23 mouse cellular contexts compared by ENCODE assay signal in genomic region chr14:15634581-15634980, GRCm38 (mm10).
DNase-seq lines count a peak whose midpoint lies in the region; ATAC-seq lines count a peak whose summit lies in the region.
"Had no signal": no experiment of that assay in that cellular context is flagged by ENCODE, and none has a peak within 500 bp of the region (broad histone marks: within the 10 kb centered on the region; RNA-seq: fewer than 3 reads in every experiment).

No protein-coding gene starts in this region.

- peak; percentile 52; the same call in 1 of the 2 replicates for ATAC-seq in midbrain, embryonic 11.5 days (ENCODE audit: low FRiP score)
- ATAC-seq: forebrain, embryonic 14.5 days had no signal

- no peak overlapping the region for H3K4me2 ChIP-seq in midbrain, embryonic 11.5 days
- H3K4me2 ChIP-seq: heart, embryonic 12.5 days; limb, embryonic 15.5 days; lung, embryonic 14.5 days; neural tube, embryonic 13.5 days had no signal

- DNase-seq in midbrain, embryonic 11.5 days (ENCODE audit: low spot score, missing footprints), result no peak
- DNase-seq in midbrain, embryonic 10.5 days (ENCODE audit: low spot score), result no peak
- peak; percentile 50 for DNase-seq in cerebellum, adult 11 months
- peak; percentile 51 for DNase-seq in cerebellum, adult 8-10 months
- peak; percentile 45 to 60 for DNase-seq in cerebellum, postnatal 36 days
- DNase-seq in ovary, postnatal 36 days (ENCODE audit: low spot score), result no peak
- DNase-seq in urinary bladder, postnatal 14 days (ENCODE audit: low spot score), result no peak
- no peak for DNase-seq in right cerebral cortex, postnatal 4 days
- DNase-seq: gastrocnemius, postnatal 10 days; heart, adult 11 months; heart, postnatal 10 days; kidney, adult 11 months; layer of hippocampus, adult 9-11 months; lung, embryonic 14.5 days; midbrain, embryonic 14.5 days; right cerebral cortex, postnatal 14 days; spleen, adult 18-20 months had no signal

- H3K27me3 ChIP-seq in midbrain, embryonic 11.5 days (ENCODE audit: control insufficient read depth, insufficient read depth, low read length), result no peaks in the 10 kb centered on the region
- H3K27me3 ChIP-seq in midbrain, embryonic 10.5 days (ENCODE audit: low read depth, poor library complexity, severe bottlenecking), result no peaks in the 10 kb centered on the region
- H3K27me3 ChIP-seq: heart, embryonic 12.5 days; limb, embryonic 15.5 days; neural tube, embryonic 13.5 days had no signal

- no peaks in the 10 kb centered on the region for H3K4me1 ChIP-seq in midbrain, embryonic 11.5 days (ENCODE audit: control insufficient read depth, insufficient read depth, low read length)
- H3K4me1 ChIP-seq in midbrain, embryonic 10.5 days, result no peaks in the 10 kb centered on the region
- H3K4me1 ChIP-seq: limb, embryonic 15.5 days; neural tube, embryonic 13.5 days had no signal

- 35% methylated on average over 2 of the region's 2 CpGs for WGBS in midbrain, embryonic 11.5 days
- 43% methylated on average over 2 of the region's 2 CpGs for WGBS in midbrain, embryonic 10.5 days

- H3K9ac ChIP-seq in midbrain, embryonic 11.5 days (ENCODE audit: low read length), result no peak overlapping the region
- H3K9ac ChIP-seq: heart, embryonic 12.5 days; limb, embryonic 15.5 days; liver, embryonic 14.5 days; lung, embryonic 14.5 days; neural tube, embryonic 13.5 days had no signal

- no peak overlapping the region for H3K4me3 ChIP-seq in midbrain, embryonic 11.5 days (ENCODE audit: low read depth, low read length)
- no peak overlapping the region for H3K4me3 ChIP-seq in midbrain, embryonic 10.5 days
- H3K4me3 ChIP-seq: heart, embryonic 12.5 days; limb, embryonic 15.5 days; myocyte; neural tube, embryonic 13.5 days had no signal

- no peak overlapping the region for H3K27ac ChIP-seq in midbrain, embryonic 11.5 days (ENCODE audit: low read depth, low read length)
- H3K27ac ChIP-seq in midbrain, embryonic 10.5 days (replicated peaks), result no peak overlapping the region
- H3K27ac ChIP-seq: limb, embryonic 15.5 days; liver, embryonic 14.5 days; neural tube, embryonic 13.5 days had no signal

- no peaks in the 10 kb centered on the region for H3K9me3 ChIP-seq in midbrain, embryonic 11.5 days (ENCODE audit: control insufficient read depth, low read length)
- H3K9me3 ChIP-seq in midbrain, embryonic 10.5 days (replicated peaks), result no peaks in the 10 kb centered on the region
- H3K9me3 ChIP-seq: heart, embryonic 12.5 days; limb, embryonic 15.5 days; neural tube, embryonic 13.5 days had no signal

- no peaks in the 10 kb centered on the region for H3K36me3 ChIP-seq in midbrain, embryonic 11.5 days (ENCODE audit: control insufficient read depth, insufficient read depth, low read length)
- no peaks in the 10 kb centered on the region for H3K36me3 ChIP-seq in midbrain, embryonic 10.5 days
- H3K36me3 ChIP-seq: heart, embryonic 12.5 days; limb, embryonic 15.5 days; neural tube, embryonic 13.5 days had no signal

Comparison
In these comparisons a context has a peak if more than half of its experiments do, and no peak if none do; other contexts are left out.
1. DNase-seq: peak in cerebellum, adult 11 months (single experiment), cerebellum, adult 8-10 months (single experiment) and cerebellum, postnatal 36 days (2 of 2); none in midbrain, embryonic 11.5 days (single experiment), midbrain, embryonic 10.5 days (single experiment), ovary, postnatal 36 days (single experiment), urinary bladder, postnatal 14 days (single experiment) and right cerebral cortex, postnatal 4 days (single experiment).